Mouse (Mus musculus) heart, postnatal 0 days (tissue): ENCODE measurements around the gene Rabgap1l.

ENCODE experiments used
- CTCF ChIP-seq: IDR thresholded peaks from 2 replicates; pipeline ENCODE4 v1.5.1; 2016; ENCODE audit warnings: antibody characterized with exemption, control low read depth, low read depth
- EP300 ChIP-seq: IDR thresholded peaks from 2 replicates; pipeline ENCODE4 v1.6.1; 2016; ENCODE audit warnings: antibody characterized with exemption, low read depth

GRCm38 (mm10) chr1:160305826-160306225, 487.2 kb downstream of the Rabgap1l start:
- TF ChIP-seq CTCF (no peak), EP300 (no peak)
